Mouse (Mus musculus): ENCODE results near the gene Insyn1.
A peak's percentile ranks its signal among the peaks of the same experiment; 100 is the strongest.

Insyn1 gene

GRCm38 (mm10) chr9:58535447-58536134, 47.2 kb downstream of the Insyn1 start:
- H3K36me3 ChIP-seq (ENCODE audit: control insufficient read depth, insufficient read depth, low read length, poor library complexity, severe bottlenecking) = no peaks in the 10 kb centered on the region
- peak; percentile 76 for DNase-seq (ENCODE audit: low read depth, low spot score)
- H3K27me3 ChIP-seq (ENCODE audit: control insufficient read depth, insufficient read depth, low read length, poor library complexity, severe bottlenecking) = no peaks in the 10 kb centered on the region

GRCm38 (mm10) chr9:58537774-58538173, 49.4 kb downstream of the Insyn1 start:
- H3K36me3 ChIP-seq (ENCODE audit: control insufficient read depth, insufficient read depth, low read length, poor library complexity, severe bottlenecking) = no peaks in the 10 kb centered on the region
- H3K27me3 ChIP-seq (ENCODE audit: control insufficient read depth, insufficient read depth, low read length, poor library complexity, severe bottlenecking) = no peaks in the 10 kb centered on the region
- DNase-seq (ENCODE audit: low read depth, low spot score) = peak; percentile 85

- peak; percentile 87 for DNase-seq (ENCODE audit: low read depth, low spot score)
- Histone ChIP-seq H3K27me3 (ENCODE audit: control insufficient read depth, insufficient read depth, low read length, poor library complexity, severe bottlenecking) (no peaks in the 10 kb centered on the region), H3K36me3 (ENCODE audit: control insufficient read depth, insufficient read depth, low read length, poor library complexity, severe bottlenecking) (no peaks in the 10 kb centered on the region)
Measured at GRCm38 (mm10) chr9:58539886-58540285, 51.5 kb downstream of the Insyn1 start.

- DNase-seq (ENCODE audit: low read depth, low spot score) = peak; percentile 62
Measured at GRCm38 (mm10) chr9:58541895-58542338, 53.5 kb downstream of the Insyn1 start.

GRCm38 (mm10) chr9:58544879-58545324, 56.5 kb downstream of the Insyn1 start:
- no peak for DNase-seq (ENCODE audit: low read depth, low spot score)
- Histone ChIP-seq H3K36me3 (ENCODE audit: control insufficient read depth, insufficient read depth, low read length, poor library complexity, severe bottlenecking) (no peaks in the 10 kb centered on the region), H3K27me3 (ENCODE audit: control insufficient read depth, insufficient read depth, low read length, poor library complexity, severe bottlenecking) (no peaks in the 10 kb centered on the region)

More at GRCm38 (mm10) chr9:58541895-58542338, 53.5 kb downstream of the Insyn1 start:
- H3K36me3 ChIP-seq (ENCODE audit: control insufficient read depth, insufficient read depth, low read length, poor library complexity, severe bottlenecking) = no peaks in the 10 kb centered on the region
- no peaks in the 10 kb centered on the region for H3K27me3 ChIP-seq (ENCODE audit: control insufficient read depth, insufficient read depth, low read length, poor library complexity, severe bottlenecking)

GRCm38 (mm10) chr9:58545428-58545827, 57.0 kb downstream of the Insyn1 start:
- Histone ChIP-seq H3K27me3 (ENCODE audit: control insufficient read depth, insufficient read depth, low read length, poor library complexity, severe bottlenecking) (no peaks in the 10 kb centered on the region), H3K36me3 (ENCODE audit: control insufficient read depth, insufficient read depth, low read length, poor library complexity, severe bottlenecking) (no peaks in the 10 kb centered on the region)
- DNase-seq (ENCODE audit: low read depth, low spot score) = no peak

GRCm38 (mm10) chr9:58546630-58547360, 58.4 kb downstream of the Insyn1 start:
- H3K36me3 ChIP-seq (ENCODE audit: control insufficient read depth, insufficient read depth, low read length, poor library complexity, severe bottlenecking) = no peaks in the 10 kb centered on the region
- H3K27me3 ChIP-seq (ENCODE audit: control insufficient read depth, insufficient read depth, low read length, poor library complexity, severe bottlenecking) = no peaks in the 10 kb centered on the region
- DNase-seq (ENCODE audit: low read depth, low spot score) = no peak

- DNase-seq (ENCODE audit: low read depth, low spot score) = no peak
- Histone ChIP-seq H3K36me3 (ENCODE audit: control insufficient read depth, insufficient read depth, low read length, poor library complexity, severe bottlenecking) (no peaks in the 10 kb centered on the region), H3K27me3 (ENCODE audit: control insufficient read depth, insufficient read depth, low read length, poor library complexity, severe bottlenecking) (no peaks in the 10 kb centered on the region)
Measured at GRCm38 (mm10) chr9:58548897-58549296, 60.5 kb downstream of the Insyn1 start.
